Comparison of ENCODE assay signal across 8 mouse cellular contexts in the genomic region with DNA sequence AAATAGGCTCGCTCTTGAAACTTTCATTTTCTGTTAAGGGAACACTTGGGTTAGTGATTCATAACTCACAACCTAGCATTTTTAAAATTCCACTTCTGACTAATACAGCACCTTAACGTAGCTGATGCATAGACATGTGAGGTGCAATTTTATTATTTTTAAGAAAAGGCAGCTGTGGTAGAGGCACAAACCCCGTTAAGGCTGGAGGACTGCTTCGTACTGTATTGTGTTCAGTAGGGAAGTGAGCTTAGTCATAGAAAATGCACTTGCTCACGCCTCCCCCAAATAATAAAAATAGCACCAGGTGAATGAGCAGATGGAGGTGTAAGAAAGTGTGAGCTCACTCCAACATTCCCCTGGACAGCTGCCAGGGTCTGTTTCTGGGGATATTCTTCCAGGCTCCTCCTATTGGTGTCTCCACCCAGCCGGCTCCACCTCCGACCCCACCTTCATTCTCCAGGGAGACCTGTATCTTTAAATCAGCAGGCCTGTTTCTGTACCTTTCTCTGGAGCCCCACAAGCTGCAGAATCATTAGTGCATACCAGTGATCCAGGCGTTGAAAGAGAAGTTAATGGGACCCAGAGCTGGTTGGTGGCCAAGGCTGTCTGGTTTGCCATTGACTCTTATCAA. TPM values are rescaled to one million over a fixed set of nuclear protein-coding genes. Genes with fewer than 3 reads are reported as not detected.
DNase-seq lines count a peak whose midpoint lies in the region; ATAC-seq lines count a peak whose summit lies in the region.

No protein-coding gene starts in this region.

- H3K27ac ChIP-seq in intestine, embryonic 14.5 days (ENCODE audit: low read depth): no peak overlapping the region
- peak overlapping the region; percentile 61; the same call in 1 of the 2 replicates for H3K27ac ChIP-seq in limb, embryonic 13.5 days
- no peak overlapping the region for H3K27ac ChIP-seq in midbrain, embryonic 16.5 days (ENCODE audit: low read length)

- ATAC-seq in intestine, embryonic 14.5 days (replicated peaks; ENCODE audit: low FRiP score, low TSS enrichment, low read depth): peak; percentile 66
- peak; percentile 84 for ATAC-seq in limb, embryonic 13.5 days (ENCODE audit: low FRiP score, low read depth)
- ATAC-seq in midbrain, embryonic 16.5 days: no peak

- no peak overlapping the region for H3K4me2 ChIP-seq in intestine, embryonic 14.5 days (ENCODE audit: low read length)
- peak overlapping the region; percentile 44 for H3K4me2 ChIP-seq in limb, embryonic 13.5 days (replicated peaks)
- no peak overlapping the region for H3K4me2 ChIP-seq in midbrain, embryonic 16.5 days (ENCODE audit: low read length)

- no peaks in the 10 kb centered on the region for H3K36me3 ChIP-seq in intestine, embryonic 14.5 days (ENCODE audit: control insufficient read depth, insufficient read depth, low read length)
- no peaks in the 10 kb centered on the region for H3K36me3 ChIP-seq in limb, embryonic 13.5 days
- no peaks in the 10 kb centered on the region for H3K36me3 ChIP-seq in midbrain, embryonic 16.5 days (ENCODE audit: control insufficient read depth, insufficient read depth, low read length)

- 46% methylated on average over 8 of the region's 8 CpGs for WGBS in intestine, embryonic 14.5 days
- 20% methylated on average over 8 of the region's 8 CpGs for WGBS in limb, embryonic 13.5 days
- WGBS in midbrain, embryonic 16.5 days: 69% methylated on average over 8 of the region's 8 CpGs

- no peak overlapping the region for H3K4me3 ChIP-seq in intestine, embryonic 14.5 days (ENCODE audit: low read depth, low read length)
- H3K4me3 ChIP-seq in limb, embryonic 13.5 days: no peak overlapping the region
- no peak overlapping the region for H3K4me3 ChIP-seq in midbrain, embryonic 16.5 days (ENCODE audit: low read depth, low read length)

- no peaks in the 10 kb centered on the region for H3K27me3 ChIP-seq in intestine, embryonic 14.5 days (replicated peaks; ENCODE audit: control insufficient read depth, insufficient read depth, low read length)
- H3K27me3 ChIP-seq in limb, embryonic 13.5 days: no peaks in the 10 kb centered on the region
- H3K27me3 ChIP-seq in midbrain, embryonic 16.5 days (ENCODE audit: control insufficient read depth, insufficient read depth, low read depth, low read length): no peaks in the 10 kb centered on the region

- no peaks in the 10 kb centered on the region for H3K9me3 ChIP-seq in intestine, embryonic 14.5 days (ENCODE audit: control insufficient read depth, low read length)
- no peaks in the 10 kb centered on the region for H3K9me3 ChIP-seq in limb, embryonic 13.5 days
- no peaks in the 10 kb centered on the region for H3K9me3 ChIP-seq in midbrain, embryonic 16.5 days (replicated peaks; ENCODE audit: control insufficient read depth, low read length, poor library complexity, severe bottlenecking)

- peak; percentile 38 for DNase-seq in right cerebral cortex, adult 18-20 months
- DNase-seq in right cerebral cortex, postnatal 4 days: no peak
- DNase-seq in cerebellum, postnatal 10 days: peak; percentile 90
- DNase-seq in intestine, embryonic 14.5 days (ENCODE audit: low spot score): peak; percentile 64
- peak; percentile 33 for DNase-seq in right cerebral cortex, postnatal 25 days
- no peak for DNase-seq in thymus, postnatal 10 days (ENCODE audit: low spot score in 2 of 2)

- no peaks in the 10 kb centered on the region for H3K4me1 ChIP-seq in intestine, embryonic 14.5 days (replicated peaks; ENCODE audit: control insufficient read depth, insufficient read depth, low read length)
- H3K4me1 ChIP-seq in limb, embryonic 13.5 days: peaks cover 19% of the 10 kb centered on the region
- no peaks in the 10 kb centered on the region for H3K4me1 ChIP-seq in midbrain, embryonic 16.5 days (ENCODE audit: control insufficient read depth, insufficient read depth, low read length)

- H3K9ac ChIP-seq in intestine, embryonic 14.5 days (ENCODE audit: low read length): no peak overlapping the region
- no peak overlapping the region for H3K9ac ChIP-seq in limb, embryonic 13.5 days
- H3K9ac ChIP-seq in midbrain, embryonic 16.5 days (ENCODE audit: low read depth, low read length): no peak overlapping the region

RNA-seq across cellular contexts. Expression of gene Usp24, which starts 34.4 kb away (rescaled TPM):
- 12.4 and 14.0 TPM in 2 replicates for polyA plus RNA-seq in intestine, embryonic 14.5 days (2014; fragmentation: Nextera tagmentation; extraction: Ambion mirVana)
- polyA plus RNA-seq in limb, embryonic 13.5 days (2015; fragmentation: Nextera tagmentation; extraction: Ambion mirVana): 9.0 and 9.4 TPM in 2 replicates
- 7.6 and 8.5 TPM in 2 replicates for polyA plus RNA-seq in midbrain, embryonic 16.5 days (2015; fragmentation: Nextera tagmentation; extraction: Ambion mirVana)

Comparison
In these comparisons a context has a peak if more than half of its experiments do, and no peak if none do; other contexts are left out.
1. DNase-seq: peak in right cerebral cortex, adult 18-20 months (single experiment), cerebellum, postnatal 10 days (2 of 2), intestine, embryonic 14.5 days (single experiment) and right cerebral cortex, postnatal 25 days (single experiment); none in right cerebral cortex, postnatal 4 days (single experiment) and thymus, postnatal 10 days (0 of 2).